Mouse (Mus musculus) E14TG2a.4 (cell line): ENCODE data around the gene Fbxo11.

Source experiments
- CTCF ChIP-seq: conservative IDR thresholded peaks from 2 replicates; pipeline ENCODE4 v1.5.1; 2014; ENCODE audit warnings: low read length
- POU5F1 ChIP-seq: IDR thresholded peaks from 2 replicates; pipeline ENCODE4 v1.6.1; 2014; ENCODE audit warnings: low read length, borderline replicate concordance

- TF ChIP-seq CTCF (no peak), POU5F1 (no peak)
Measured at GRCm38 (mm10) chr17:88006956-88007355, 58.1 kb downstream of the Fbxo11 start.
